Mouse (Mus musculus): ENCODE measurements around the gene Clmn.

Clmn gene

GRCm38 (mm10) chr12:104718956-104719355 is 145.9 kb downstream of the Clmn start:
- peak; percentile 49 for DNase-seq (ENCODE audit: extremely low read depth, low read depth, low spot score)

GRCm38 (mm10) chr12:104716409-104716808 is 148.5 kb downstream of the Clmn start:
- no peak for DNase-seq (ENCODE audit: extremely low read depth, low read depth, low spot score)

- DNase-seq (ENCODE audit: extremely low read depth, low read depth, low spot score): no peak
These were observed 149.4 kb downstream of the Clmn start for GRCm38 (mm10) chr12:104715453-104715852.

All from fat pad, adult 2 months (tissue).